Mouse (Mus musculus) myocyte (in vitro differentiated cells): ENCODE results near the gene Ezh1. TPM values are rescaled to one million over a fixed set of nuclear protein-coding genes. Genes with fewer than 3 reads are reported as not detected.

Experiments used
- H3K27me3 ChIP-seq: one replicate; pipeline ENCODE4 v1.6.1; 2011; ENCODE audit not compliant: control insufficient read depth, insufficient read depth, insufficient read length
- H3K36me3 ChIP-seq: one replicate; pipeline ENCODE4 v1.6.1; 2011; ENCODE audit not compliant: control insufficient read depth, insufficient read depth
- H3K4me2 ChIP-seq: one replicate; pipeline ENCODE4 v1.6.1; 2011; ENCODE audit warnings: low read depth, control low read depth
- H3K4me3 ChIP-seq: one replicate; pipeline ENCODE4 v1.5.1; 2011; ENCODE audit warnings: mild to moderate bottlenecking, control low read depth, moderate library complexity
- H3K79me2 ChIP-seq: one replicate; pipeline ENCODE4 v1.6.1; 2011; ENCODE audit not compliant: control insufficient read depth, insufficient read depth
- H3ac ChIP-seq: one replicate; pipeline ENCODE4 v1.6.1; 2011; ENCODE audit not compliant: control insufficient read depth, insufficient read length
- CEBPB ChIP-seq: IDR thresholded peaks from 2 replicates; pipeline ENCODE4 v1.6.1; 2011; ENCODE audit warnings: mild to moderate bottlenecking, moderate library complexity; ENCODE audit not compliant: poor library complexity, insufficient read depth, severe bottlenecking
- E2F4 ChIP-seq: IDR thresholded peaks from one replicate; pipeline ENCODE4 v1.6.1; 2011; ENCODE audit warnings: mild to moderate bottlenecking, control low read depth, moderate library complexity; ENCODE audit not compliant: insufficient read depth
- MAX ChIP-seq: IDR thresholded peaks from one replicate; pipeline ENCODE4 v1.6.1; 2011; ENCODE audit warnings: low read depth, mild to moderate bottlenecking, control low read depth
- MYOD1 ChIP-seq, 3 experiments: IDR thresholded peaks; one replicate each; pipeline ENCODE4 v1.6.1; 2011; ENCODE audit warnings: control low read depth in 2 of 3, low read depth in 2 of 3, mild to moderate bottlenecking in 2 of 3, moderate library complexity in 1 of 3; ENCODE audit not compliant: insufficient read length in 2 of 3, control insufficient read depth in 1 of 3
- MYOG ChIP-seq, 3 experiments: IDR thresholded peaks; one replicate each; pipeline ENCODE4 v1.6.1; 2011; ENCODE audit warnings: control low read depth in 2 of 3, low read depth in 2 of 3, mild to moderate bottlenecking in 2 of 3; ENCODE audit not compliant: insufficient read length in 2 of 3, control insufficient read depth in 1 of 3, insufficient read depth in 1 of 3
- POLR2A ChIP-seq: IDR thresholded peaks from one replicate; pipeline ENCODE4 v1.6.1; 2011; ENCODE audit warnings: low read depth, mild to moderate bottlenecking, control low read depth, moderate library complexity; ENCODE audit not compliant: insufficient read length
- POLR2AphosphoS2 ChIP-seq: IDR thresholded peaks from one replicate; pipeline ENCODE4 v1.6.1; 2011; ENCODE audit warnings: low read depth, control low read depth; ENCODE audit not compliant: insufficient read length
- REST ChIP-seq: IDR thresholded peaks from one replicate; pipeline ENCODE4 v1.6.1; 2011; ENCODE audit warnings: mild to moderate bottlenecking, control low read depth, moderate library complexity; ENCODE audit not compliant: insufficient read depth, insufficient read length
- SRF ChIP-seq: IDR thresholded peaks from one replicate; pipeline ENCODE4 v1.6.1; 2011; ENCODE audit warnings: low read depth; ENCODE audit not compliant: control insufficient read depth, insufficient read length
- TCF12 ChIP-seq: IDR thresholded peaks from one replicate; pipeline ENCODE4 v1.6.1; 2011; ENCODE audit warnings: mild to moderate bottlenecking, control low read depth; ENCODE audit not compliant: poor library complexity, insufficient read depth, severe bottlenecking
- TCF3 ChIP-seq: IDR thresholded peaks from one replicate; pipeline ENCODE4 v1.6.1; 2011; ENCODE audit warnings: low read depth, control low read depth; ENCODE audit not compliant: insufficient read length
- USF1 ChIP-seq: IDR thresholded peaks from one replicate; pipeline ENCODE4 v1.6.1; 2011; ENCODE audit warnings: low read depth, mild to moderate bottlenecking, control low read depth, moderate library complexity
- polyA plus RNA-seq: library from polyadenylated mRNA; unstranded; fragments of >200 nt; fragmentation: generic; extraction: Trizol; gene quantifications from one replicate; pipeline ENCODE4 v1.2.1, GENCODE M21; 2012; ENCODE audit warnings: missing spikeins

The Ezh1 gene
- polyA plus RNA-seq, 1 experiment: 13.7 TPM

GRCm38 (mm10) chr11:101154648-101155047 lies 71.6 kb downstream of the Ezh1 start:
- Histone ChIP-seq H3K79me2 (no peaks in the 10 kb centered on the region), H3K4me3 (no peak overlapping the region), H3ac (no peak overlapping the region), H3K36me3 (no peaks in the 10 kb centered on the region), H3K4me2 (no peak overlapping the region), H3K27me3 (no peaks in the 10 kb centered on the region)
- TF ChIP-seq TCF3: no peak
- TF ChIP-seq REST: no peak
- no peak for TF ChIP-seq E2F4
- no peak for TF ChIP-seq MYOD1 (IDR thresholded peaks at IDR 0.05; ENCODE audit: control insufficient read depth in 1 of 3, insufficient read length in 2 of 3, low read depth in 2 of 3)
- no peak for TF ChIP-seq POLR2AphosphoS2
- no peak for TF ChIP-seq MAX
- TF ChIP-seq MYOG (IDR thresholded peaks at IDR 0.05; ENCODE audit: control insufficient read depth in 1 of 3, insufficient read depth in 1 of 3, insufficient read length in 2 of 3, low read depth in 2 of 3): no peak

DNA sequence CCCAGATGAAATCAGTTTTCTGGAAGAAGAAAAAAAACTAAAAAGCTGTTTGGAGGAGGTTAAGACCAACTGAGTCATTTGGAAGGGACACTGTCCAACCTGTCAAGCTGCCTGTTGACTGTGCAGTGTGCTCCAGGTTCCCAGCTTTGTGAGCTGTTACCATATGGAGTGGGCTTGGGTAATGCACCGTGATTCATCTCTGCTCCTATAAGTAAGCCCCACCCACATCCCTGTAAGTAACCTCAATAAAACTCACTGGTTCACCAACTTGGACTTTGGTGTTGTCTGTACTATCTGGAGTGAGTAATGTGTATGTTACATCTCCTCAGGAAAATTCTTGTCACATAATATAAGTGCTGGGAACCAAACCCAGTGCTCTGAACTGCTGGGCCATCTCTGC lies 73.4 kb downstream of the Ezh1 start:
- H3K36me3 ChIP-seq: no peaks in the 10 kb centered on the region
- TF ChIP-seq REST (no peak), MYOG (IDR thresholded peaks at IDR 0.05; ENCODE audit: control insufficient read depth in 1 of 3, insufficient read depth in 1 of 3, insufficient read length in 2 of 3, low read depth in 2 of 3) (no peak), CEBPB (no peak), TCF3 (no peak), POLR2AphosphoS2 (no peak)

GRCm38 (mm10) chr11:101151063-101151462 lies 75.2 kb downstream of the Ezh1 start:
- Histone ChIP-seq H3K27me3 (no peaks in the 10 kb centered on the region), H3K4me3 (no peak overlapping the region), H3ac (no peak overlapping the region), H3K4me2 (no peak overlapping the region), H3K36me3 (no peaks in the 10 kb centered on the region), H3K79me2 (no peaks in the 10 kb centered on the region)
- TF ChIP-seq MYOD1 (IDR thresholded peaks at IDR 0.05; ENCODE audit: control insufficient read depth in 1 of 3, insufficient read length in 2 of 3, low read depth in 2 of 3) (no peak), SRF (no peak), TCF12 (no peak), REST (no peak), CEBPB (no peak), MAX (no peak), POLR2A (no peak), MYOG (IDR thresholded peaks at IDR 0.05; ENCODE audit: control insufficient read depth in 1 of 3, insufficient read depth in 1 of 3, insufficient read length in 2 of 3, low read depth in 2 of 3) (no peak), USF1 (no peak), TCF3 (no peak), POLR2AphosphoS2 (no peak), E2F4 (no peak)

More for the DNA sequence above, 73.4 kb downstream of the Ezh1 start:
- no peak overlapping the region for H3K4me3 ChIP-seq
- no peak overlapping the region for H3ac ChIP-seq
- no peaks in the 10 kb centered on the region for H3K27me3 ChIP-seq
- no peak overlapping the region for H3K4me2 ChIP-seq
- H3K79me2 ChIP-seq: no peaks in the 10 kb centered on the region

GRCm38 (mm10) chr11:101149178-101150105 lies 76.8 kb downstream of the Ezh1 start:
- Histone ChIP-seq H3ac (no peak overlapping the region), H3K4me2 (no peak overlapping the region), H3K36me3 (no peaks in the 10 kb centered on the region), H3K4me3 (no peak overlapping the region), H3K79me2 (no peaks in the 10 kb centered on the region), H3K27me3 (no peaks in the 10 kb centered on the region)
- no peak for TF ChIP-seq REST
- TF ChIP-seq SRF: no peak

GRCm38 (mm10) chr11:101148751-101149150 lies 77.5 kb downstream of the Ezh1 start:
- Histone ChIP-seq H3K4me2 (no peak overlapping the region), H3ac (no peak overlapping the region), H3K36me3 (no peaks in the 10 kb centered on the region), H3K4me3 (no peak overlapping the region), H3K79me2 (no peaks in the 10 kb centered on the region), H3K27me3 (no peaks in the 10 kb centered on the region)
- TF ChIP-seq TCF3 (no peak), MYOG (IDR thresholded peaks at IDR 0.05; ENCODE audit: control insufficient read depth in 1 of 3, insufficient read depth in 1 of 3, insufficient read length in 2 of 3, low read depth in 2 of 3) (no peak), MYOD1 (IDR thresholded peaks at IDR 0.05; ENCODE audit: control insufficient read depth in 1 of 3, insufficient read length in 2 of 3, low read depth in 2 of 3) (no peak), SRF (no peak), REST (no peak), TCF12 (no peak), USF1 (no peak), CEBPB (no peak), E2F4 (no peak), POLR2A (no peak), POLR2AphosphoS2 (no peak)
